Mouse (Mus musculus) left cerebral cortex, adult 18-20 months (tissue): ENCODE results near the gene Oxct2b. TPM values are rescaled to one million over a fixed set of nuclear protein-coding genes. Genes with fewer than 3 reads are reported as not detected.
A peak's percentile ranks its signal among the peaks of the same experiment; 100 is the strongest.
"Not testable (repeated sequence)": the region's sequence is repeated elsewhere in the genome, so short reads cannot be mapped to it uniquely, and the experiment has no call there.

Experiments used
- DNase-seq, 2 experiments: peaks; one replicate each; pipeline ENCODE4 v3.0.0; 2021 to 2022; ENCODE audit warnings: low spot score in 2 of 2, mixed read lengths in 1 of 2
- long read RNA-seq, 2 experiments: library from polyadenylated mRNA; stranded (forward); transcript quantifications; one replicate each; pipeline ENCODE4 v2.0.0; 2021
- total RNA-seq, 2 experiments: library from RNA; stranded (reverse); gene quantifications; 2 replicates each; pipeline ENCODE4 v1.2.3; 2021

The Oxct2b gene
- not detected for total RNA-seq
- long read RNA-seq, experiment 1, result 0 reads
- long read RNA-seq, experiment 2, result 0 reads

- DNase-seq, result no peak
These were observed at the start of gene Oxct2b for GRCm38 (mm10) chr4:123116011-123116410. Oxct2b (plus strand) TSS chr4:123116266.

- no peak for DNase-seq
These were observed 47.4 kb upstream of the Oxct2b start for GRCm38 (mm10) chr4:123068646-123069045.

DNA sequence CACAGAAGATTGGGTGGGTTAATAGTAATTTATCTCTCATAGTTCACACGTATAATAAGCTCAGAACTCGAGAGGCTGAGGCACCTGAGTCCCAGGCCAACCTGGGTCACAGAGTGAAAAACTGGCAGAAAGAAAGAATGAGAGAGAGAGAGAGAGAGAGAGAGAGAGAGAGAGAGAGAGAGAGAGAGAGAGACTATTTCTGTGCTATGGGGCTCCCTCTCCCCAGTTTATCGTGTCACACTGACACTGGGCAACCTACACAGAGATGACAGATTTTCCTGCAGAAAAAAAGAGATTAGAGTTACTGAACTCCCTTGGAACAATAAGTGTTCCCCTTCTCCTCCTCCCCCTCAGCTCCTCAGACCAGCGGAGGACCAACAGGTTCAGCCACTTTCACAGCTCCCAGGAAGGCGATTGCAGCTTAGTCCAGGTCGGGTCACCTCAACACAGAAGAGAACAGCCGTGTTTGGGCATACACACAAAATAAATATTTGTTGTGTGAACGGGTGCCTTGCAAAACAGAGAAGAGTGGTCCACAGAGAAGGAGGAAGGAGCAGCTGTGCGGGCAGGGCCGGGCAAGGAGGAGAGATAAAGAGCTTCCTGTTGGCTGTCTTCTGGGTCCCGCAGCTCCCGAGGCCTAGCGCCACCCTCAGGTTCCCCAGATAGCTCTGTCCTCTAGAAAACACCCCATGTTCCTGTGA, 44.6 kb upstream of the Oxct2b start:
- DNase-seq, result peak; percentile 28 to 29

DNA sequence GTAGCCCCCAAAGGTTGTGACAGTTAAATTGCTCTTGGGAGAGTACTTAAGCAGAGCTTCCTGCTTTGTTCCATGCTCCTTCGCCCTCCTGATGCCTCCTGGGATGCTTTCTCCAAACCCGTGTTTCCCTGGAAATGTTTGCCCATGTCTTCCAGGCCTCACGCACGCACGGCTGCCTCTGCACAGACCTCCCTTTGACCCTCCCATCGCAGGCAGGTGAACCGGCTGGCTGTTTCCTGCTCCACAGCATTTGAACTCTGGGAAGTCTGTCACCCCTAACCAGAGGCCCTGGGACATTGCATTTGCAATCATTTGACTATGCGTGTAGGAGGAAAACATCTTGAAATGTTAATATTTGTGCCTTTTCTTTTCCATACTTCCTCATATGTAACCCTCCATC, 39.1 kb upstream of the Oxct2b start:
- no peak for DNase-seq

DNA sequence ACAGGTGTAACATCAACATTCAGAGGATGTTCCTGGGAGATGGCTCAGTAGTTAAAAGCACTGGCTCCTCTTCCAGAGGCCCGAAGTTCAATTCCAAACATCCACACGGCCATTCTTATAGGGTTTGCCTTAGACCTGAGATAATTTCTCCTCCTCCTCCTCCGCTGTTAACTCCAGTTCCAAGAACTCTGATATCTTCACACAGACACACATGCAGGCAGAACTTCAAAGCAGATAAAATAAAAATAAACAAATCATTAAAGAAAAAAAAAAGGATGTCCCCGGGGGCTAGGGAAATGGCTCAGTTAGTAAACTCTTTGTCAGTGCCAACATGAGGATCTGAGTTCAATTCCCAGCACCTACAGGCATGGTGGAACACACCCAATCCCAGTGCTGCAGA, 37.8 kb upstream of the Oxct2b start:
- DNase-seq, result no peak

DNA sequence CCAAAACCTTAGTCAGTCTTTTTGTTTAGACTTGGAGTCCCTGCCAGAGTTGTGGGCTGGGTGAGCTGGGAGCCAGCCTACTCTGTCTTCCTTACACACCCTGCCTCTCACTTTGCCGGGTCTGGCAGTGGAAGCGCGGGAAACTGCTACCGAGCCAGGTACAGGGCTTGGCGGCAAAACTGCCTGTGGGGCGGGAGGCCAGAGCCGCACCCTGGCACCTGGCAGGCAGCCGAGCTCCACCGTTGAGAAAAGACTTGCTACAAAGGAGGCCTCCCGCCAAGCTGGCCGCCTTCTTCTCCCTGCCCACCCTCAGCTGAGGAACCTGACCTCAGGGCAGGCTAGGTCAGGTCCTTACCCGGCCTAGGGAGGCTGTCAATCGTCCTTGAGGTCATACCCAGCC, 35.3 kb upstream of the Oxct2b start:
- DNase-seq, result peak; percentile 42 to 47

DNA sequence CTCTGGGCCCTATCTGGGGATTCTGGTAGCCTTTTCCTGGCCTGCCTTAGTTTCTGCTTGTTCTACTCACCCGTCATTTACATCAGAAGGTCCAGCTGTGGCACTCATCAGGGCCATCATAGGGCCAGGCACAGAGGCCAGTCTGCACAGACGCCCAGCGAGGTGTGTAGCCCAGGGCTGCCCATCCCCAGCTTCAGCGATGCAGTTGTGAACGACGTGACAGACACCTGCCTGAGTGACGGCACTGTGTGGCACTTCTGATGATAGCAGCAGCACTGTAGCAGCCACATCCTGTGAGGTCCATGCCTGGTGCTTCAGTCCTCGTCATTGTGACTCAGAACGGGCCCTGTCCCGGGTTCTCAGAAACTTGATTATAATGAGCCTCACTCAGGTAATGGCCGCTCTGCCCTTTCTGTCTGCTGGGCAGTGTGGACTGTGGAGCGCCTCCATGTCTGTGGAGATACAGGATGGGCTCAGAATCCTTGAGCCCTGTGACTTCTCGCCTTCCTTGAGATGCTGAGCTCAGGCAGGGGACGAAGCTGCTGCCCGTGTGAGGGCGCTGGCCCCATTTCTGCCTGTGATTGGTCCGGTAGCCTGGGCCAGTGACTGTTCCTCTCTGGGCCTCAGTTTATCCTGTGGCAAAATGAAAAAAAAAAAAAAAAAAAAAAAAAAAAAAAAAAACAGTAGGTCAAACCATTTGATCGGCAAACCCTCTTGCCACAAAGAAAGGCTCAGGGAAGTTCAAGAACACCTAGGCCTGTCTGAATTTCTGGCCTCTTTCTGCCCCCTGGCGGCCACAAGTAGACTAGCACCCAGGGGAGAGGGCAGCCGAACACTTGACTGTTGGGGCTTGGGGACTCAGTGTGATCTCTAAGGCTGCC, 33.5 kb upstream of the Oxct2b start:
- DNase-seq, result peak; percentile 55 to 60

DNA sequence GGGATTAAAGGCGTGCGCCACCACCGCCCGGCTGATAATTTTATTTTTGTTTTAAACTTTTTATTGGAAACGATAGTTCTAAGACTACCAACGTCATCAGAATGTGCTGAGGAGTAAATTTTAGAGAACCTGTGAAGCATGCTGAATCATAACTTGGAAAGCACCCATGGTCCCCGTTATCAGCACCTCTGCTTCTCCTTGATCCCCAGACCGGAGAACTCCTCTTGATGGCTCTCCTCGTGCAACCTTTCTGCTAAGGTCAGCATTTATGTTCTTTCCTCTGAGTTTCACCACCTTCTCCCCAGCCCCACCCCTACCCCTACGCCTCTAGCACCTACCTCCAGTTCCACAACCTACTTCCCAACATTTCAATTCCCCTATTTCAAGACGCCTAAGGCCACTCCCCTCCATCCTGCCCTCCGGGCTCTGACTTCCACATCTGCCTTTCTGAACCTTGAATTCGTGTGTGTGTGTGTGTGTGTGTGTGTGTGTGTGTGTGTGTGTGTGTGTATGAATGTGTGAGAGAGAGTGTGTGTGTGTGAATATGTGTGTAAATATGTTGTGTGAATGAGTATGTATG, 32.7 kb upstream of the Oxct2b start:
- DNase-seq, result no peak

DNA sequence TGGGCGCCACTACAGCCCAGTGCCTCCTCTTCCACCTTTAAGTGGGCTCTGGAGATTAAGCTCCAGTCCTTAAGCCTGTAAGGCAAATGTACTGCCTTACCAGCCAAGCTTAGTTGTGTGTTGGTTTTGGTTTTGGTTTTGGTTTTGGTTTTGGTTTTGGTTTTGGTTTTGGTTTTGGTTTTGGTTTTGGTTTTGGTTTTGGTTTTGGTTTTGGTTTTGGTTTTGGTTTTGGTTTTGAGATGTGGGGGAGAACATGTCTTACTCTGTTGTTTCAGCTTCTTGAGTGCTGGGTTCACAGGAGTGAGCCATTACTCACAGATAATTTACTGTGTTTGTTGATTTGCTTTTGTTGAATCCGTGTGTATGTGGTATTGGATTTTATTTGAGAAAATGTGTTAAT, 30.8 kb upstream of the Oxct2b start:
- DNase-seq, result no peak

- DNase-seq, result no peak
These were observed 29.7 kb upstream of the Oxct2b start for GRCm38 (mm10) chr4:123086381-123086780.

GRCm38 (mm10) chr4:123092621-123093020, 23.4 kb upstream of the Oxct2b start:
- DNase-seq, result no peak

GRCm38 (mm10) chr4:123093064-123093776, 22.8 kb upstream of the Oxct2b start:
- no peak for DNase-seq

GRCm38 (mm10) chr4:123093869-123094268, 22.2 kb upstream of the Oxct2b start:
- DNase-seq, result no peak

DNA sequence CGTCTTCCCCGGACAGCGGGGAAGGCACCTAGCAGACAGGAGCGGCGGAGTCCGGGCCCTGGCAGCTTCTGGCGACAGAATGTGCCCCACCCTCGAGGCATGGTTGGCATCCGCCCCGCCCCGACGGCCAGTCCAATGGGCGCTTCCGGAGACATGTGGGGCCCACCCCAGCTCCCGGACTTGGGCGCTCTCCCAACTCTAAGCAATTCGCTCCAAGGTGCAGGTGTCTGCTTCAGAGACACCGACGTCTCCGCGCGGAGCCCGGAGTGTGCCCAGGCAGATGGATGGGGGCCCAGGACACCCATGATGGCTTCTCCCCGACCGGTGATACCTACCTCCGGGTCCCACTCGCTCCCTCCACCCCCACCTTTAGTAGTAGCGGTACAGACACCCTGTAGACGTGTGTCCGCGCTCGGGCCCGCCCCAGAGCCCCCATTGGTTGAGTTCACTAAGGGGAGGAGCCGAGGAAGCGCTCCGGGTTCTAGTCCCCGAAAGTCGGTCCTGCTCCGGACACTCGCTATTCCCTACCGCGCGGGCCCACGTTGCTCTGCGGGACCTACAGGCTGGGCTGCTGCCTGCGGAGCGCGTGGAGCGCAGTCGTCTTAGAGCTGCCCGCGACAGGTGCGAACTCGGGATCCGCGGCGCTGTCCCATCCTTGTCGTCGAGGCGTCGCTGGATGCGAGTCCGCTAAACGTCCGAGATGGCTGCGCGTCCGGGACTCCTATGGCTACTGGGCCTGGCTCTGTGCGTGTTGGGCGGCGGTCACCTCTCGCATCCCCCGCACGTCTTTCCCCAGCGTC, 11.2 kb upstream of the Oxct2b start, which contains the start of gene Bmp8b:
Gene Bmp8b (plus strand): TSS at position 515 of the 800 bp plus-strand sequence.
- no peak for DNase-seq

DNA sequence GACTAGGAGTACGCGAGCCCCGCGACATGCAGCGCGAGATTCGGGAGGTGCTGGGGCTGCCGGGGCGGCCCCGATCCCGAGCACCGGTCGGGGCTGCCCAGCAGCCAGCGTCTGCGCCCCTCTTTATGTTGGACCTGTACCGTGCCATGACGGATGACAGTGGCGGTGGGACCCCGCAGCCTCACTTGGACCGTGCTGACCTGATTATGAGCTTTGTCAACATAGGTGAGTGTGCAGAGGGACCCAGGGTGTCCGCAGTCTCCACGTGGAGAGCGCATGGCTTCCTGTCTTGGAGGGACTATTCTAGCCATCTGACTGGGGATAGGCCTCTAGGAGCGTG, 10.6 kb upstream of the Oxct2b start:
- no peak for DNase-seq

GRCm38 (mm10) chr4:123105929-123106328, 10.1 kb upstream of the Oxct2b start:
- DNase-seq, result not testable (repeated sequence)

GRCm38 (mm10) chr4:123106864-123107263, 9.2 kb upstream of the Oxct2b start:
- DNase-seq, result no peak

DNA sequence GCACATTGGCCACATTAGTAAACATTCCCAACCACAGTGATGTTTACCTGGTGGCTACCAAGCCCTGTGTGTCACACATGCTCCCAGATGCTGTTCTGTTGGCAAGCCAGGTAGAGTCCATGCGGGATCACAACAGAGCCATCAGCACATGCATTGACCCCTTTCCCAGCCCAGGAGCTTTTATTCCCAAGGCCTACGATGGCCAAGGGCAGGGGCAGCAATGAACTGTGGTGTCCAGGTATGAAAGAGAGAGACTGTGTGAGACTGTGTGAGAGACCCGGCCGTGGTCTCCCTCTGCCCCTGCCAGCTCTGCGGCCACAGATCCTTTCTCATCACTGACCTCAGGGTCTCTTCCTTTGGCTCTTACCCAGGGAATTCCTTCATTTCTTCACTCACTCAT, 8.0 kb upstream of the Oxct2b start:
- no peak for DNase-seq

GRCm38 (mm10) chr4:123110751-123111150, 5.3 kb upstream of the Oxct2b start:
- DNase-seq, result peak; percentile 18 to 31

GRCm38 (mm10) chr4:123111275-123111983, 4.6 kb upstream of the Oxct2b start:
- DNase-seq, result not testable (repeated sequence)
